Mouse (Mus musculus) T-helper 17 cell (primary cell): Measurements from ENCODE around the gene Gckr.

Source experiments
- in situ Hi-C, 2 experiments: fragments of 300-600 bp; cut with MboI, MseI; formaldehyde crosslinking; loops; 1 replicate in 1 of 2; 2 replicates in 1 of 2; pipeline ENCODE4 v1.15.1; 2025; ENCODE audit warnings: high pct_unique_total_duplicates in 2 of 2

Gckr gene

DNA sequence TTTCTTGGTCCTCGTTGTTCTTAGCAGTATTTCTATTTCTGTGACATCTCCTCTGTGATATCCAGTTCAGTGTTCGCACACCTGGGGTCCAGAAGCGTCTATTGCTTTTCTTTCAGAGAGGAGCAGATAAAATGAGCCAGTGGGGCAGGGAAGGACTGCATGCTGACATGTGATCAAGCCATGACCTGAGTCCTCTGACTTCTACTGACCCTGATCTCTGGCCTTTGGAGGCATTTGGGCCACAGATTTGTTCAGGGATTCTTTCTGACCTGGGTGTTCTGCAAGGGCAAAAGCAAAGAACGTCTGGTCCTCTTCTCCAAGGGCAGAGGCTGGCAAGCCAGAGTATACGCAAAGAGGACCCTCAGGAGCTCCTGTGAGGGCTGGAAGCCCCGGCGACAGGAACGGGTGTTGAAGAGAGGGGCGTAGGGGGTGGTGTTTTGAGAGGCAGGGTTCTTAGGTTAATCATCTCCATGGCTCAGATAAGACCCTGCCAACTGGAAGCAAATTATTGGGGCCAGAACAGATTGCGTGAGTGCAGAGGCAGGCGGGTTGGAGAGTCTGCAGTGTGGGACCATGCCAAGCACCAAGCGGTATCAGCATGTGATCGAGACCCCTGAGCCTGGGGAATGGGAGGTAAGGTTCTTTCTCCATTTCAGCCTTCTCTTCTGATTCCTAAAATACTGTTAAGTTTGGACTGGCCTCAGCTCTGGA lies at the start of gene Gckr:
Gene Gckr, plus strand, starts transcription at position 397 of the 711 bp plus-strand sequence.
- in situ Hi-C loops = no loop called here

DNA sequence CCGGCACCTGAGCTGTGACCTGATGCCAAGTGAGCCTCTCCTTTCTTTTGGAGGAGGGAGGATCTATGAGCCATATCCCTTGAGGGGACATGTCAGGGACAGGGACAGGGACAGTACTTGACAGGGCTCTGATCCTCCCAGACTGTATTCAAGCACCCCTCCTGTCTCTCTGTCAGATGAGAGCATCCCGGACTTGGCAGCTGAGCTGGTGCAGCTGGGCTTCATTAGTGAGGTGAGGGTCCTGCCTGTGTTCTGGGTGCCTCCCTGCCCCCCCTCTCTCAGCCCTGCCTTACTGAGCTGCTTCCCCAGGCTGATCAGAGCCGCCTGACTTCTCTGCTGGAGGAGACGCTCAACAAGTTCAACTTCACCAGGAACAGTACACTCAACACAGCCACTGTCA lies 46.5 kb upstream of the Gckr start:
- in situ Hi-C loops = no loop called here

DNA sequence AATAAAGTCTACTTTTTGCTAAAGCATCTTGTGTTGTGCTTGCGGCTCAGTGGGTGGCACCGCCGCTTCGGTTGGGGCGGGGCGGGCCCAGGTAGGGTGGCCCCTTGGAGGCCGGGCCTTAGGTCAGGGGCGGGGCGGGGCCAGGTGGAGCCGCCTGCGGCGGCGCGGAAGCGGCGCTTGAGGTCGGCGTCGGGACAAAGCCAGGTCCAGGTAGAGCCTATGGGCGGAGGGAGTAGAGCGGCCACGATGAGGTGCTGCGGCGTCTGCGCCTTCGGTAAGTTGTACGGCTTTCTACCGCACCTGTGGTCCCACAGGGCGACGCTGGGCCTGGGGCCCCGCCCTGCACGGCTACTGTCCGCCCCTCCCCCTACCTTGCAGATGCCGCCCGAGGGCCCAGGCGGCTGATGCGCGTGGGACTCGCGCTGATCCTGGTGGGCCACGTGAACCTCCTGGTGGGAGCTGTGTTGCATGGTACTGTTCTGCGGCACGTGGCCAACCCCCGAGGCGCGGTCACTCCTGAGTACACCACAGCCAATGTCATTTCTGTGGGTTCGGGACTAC lies 45.6 kb upstream of the Gckr start, which contains the start of gene Krtcap3:
Gene Krtcap3, plus strand, starts transcription at position 151 of the 561 bp plus-strand sequence.
- in situ Hi-C loops = no loop called here

DNA sequence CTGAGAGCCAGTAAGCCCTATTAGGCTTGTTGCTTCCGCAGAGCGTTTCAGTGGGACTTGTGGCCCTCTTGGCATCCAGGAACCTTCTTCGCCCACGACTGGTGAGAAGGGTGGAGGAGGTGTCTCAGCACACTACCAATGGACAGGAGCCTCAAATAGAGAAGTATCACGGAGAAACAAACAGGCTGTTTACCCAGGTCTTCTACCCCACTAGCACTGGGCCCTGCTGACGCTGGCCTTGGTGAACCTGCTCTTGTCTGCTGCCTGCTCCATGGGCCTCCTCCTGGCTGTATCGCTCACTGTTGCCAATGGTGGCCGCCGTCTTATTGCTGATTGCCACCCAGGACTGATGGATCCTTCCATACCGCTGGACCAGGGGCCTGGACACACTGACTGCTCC lies 45.1 kb upstream of the Gckr start:
- in situ Hi-C loops = no loop called here

DNA sequence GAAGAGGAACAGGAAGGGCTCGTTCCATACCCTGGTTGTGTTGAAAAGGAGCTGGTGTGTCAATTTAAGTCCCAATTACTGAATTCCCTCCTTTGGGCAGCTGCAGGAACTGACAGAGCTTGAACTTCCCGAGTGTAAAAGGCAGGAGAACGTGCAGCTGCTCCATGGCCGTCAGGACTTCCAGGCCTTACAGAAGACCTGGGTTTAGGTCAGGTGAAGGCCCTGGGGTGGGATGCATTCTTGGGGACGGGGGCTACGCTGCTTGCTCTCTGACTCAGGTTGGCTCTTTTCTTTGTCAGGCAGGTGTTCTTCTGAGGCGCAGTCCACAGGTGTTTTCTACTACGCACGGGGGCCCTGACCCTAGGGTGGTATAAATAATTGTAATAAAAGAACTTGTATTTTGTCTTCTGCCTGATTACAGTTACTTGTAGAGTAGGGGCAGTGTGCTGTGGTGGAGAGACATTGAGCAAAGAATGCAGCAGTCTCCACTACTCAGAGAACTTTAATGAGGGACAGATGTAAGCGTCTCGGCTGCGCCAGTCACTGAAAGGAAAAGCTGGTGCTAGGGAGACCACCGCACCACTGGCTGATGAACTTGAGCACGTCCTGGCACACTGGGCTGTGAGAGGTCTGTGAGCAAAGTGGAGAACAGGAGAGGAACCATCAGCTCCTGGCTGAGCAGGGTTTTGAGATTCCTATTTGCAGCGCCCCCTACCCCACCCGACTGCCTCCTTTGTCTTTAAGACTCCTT lies 44.3 kb upstream of the Gckr start:
- in situ Hi-C loops = no loop called here

DNA sequence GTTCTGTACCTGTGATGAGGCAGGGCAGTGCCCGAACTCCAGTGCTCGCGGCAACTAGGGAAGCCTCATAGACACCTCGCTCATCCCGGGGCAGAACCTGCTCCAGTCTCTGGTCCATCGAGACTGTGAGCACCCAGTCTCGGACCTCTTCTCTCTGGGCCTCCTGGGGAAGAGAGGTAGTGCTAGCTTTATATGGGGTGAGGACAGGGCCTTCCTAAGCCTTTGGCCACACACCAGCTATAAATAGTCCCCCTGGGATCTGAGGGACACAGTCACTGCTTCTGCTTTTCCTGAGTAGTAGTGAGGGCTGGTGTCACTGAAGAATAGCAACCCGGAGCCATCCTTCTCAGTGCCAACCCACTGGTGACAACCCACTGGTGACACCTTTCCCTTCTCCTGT lies 43.4 kb upstream of the Gckr start:
- in situ Hi-C loops = no loop called here

DNA sequence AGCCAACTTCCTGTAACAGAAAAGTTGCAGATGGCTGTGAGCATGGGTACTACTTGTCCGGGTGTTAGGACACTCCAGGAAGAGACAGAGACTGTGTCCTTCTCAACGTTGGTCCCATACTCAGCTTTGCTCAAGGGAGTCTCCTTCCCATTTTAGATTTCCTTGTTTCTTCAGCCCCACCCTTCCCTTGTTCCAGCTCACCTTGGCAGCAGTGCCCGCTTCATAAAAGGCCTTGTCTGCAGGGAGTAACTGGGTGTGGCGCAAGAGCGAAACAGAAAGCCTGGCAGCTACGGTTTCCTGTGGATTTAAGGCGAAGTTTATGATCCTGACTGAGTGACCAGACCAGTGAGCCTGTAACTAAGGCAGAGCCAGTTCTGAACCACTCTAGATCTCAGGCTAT lies 42.8 kb upstream of the Gckr start:
- in situ Hi-C loops = no loop called here

DNA sequence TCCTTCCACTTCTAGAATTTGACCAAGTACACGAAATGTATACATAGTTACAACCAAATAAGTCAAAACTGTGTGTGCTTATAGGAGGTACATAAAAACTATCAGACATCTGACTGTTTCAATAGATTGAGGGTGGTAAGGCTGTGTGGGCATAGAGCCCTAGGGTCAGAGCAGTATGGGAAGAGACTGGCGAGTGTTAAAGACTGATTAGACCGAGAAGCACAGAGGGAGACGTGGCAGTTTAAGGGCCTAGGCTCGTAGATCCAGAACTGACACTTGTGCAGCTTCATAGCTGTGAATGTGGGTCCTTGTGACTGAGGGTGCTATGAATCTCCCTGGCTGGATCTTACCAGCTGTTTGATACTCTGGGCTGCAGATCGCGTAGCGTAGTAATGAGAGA lies 42.3 kb upstream of the Gckr start:
- in situ Hi-C loops = no loop called here

DNA sequence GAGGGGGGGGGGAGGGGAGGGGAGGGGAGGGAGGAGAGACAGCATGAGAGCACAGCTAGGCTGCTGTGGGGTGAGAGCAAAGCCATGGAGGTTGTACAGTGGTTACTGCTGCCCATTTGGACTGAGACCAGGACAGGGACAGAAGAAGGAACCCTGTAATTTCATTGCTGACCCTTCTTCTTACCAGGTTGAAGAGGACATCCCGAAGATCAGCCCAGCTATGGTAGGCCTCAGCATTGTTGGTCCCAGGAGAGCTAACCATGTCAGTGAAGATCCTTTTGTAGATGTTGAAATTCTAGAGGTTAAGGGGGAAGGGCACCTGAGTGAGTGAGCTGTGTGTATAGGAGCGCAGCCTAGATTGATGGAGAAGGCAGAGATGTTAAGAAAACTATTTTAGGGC lies 41.9 kb upstream of the Gckr start:
- in situ Hi-C loops = no loop called here

DNA sequence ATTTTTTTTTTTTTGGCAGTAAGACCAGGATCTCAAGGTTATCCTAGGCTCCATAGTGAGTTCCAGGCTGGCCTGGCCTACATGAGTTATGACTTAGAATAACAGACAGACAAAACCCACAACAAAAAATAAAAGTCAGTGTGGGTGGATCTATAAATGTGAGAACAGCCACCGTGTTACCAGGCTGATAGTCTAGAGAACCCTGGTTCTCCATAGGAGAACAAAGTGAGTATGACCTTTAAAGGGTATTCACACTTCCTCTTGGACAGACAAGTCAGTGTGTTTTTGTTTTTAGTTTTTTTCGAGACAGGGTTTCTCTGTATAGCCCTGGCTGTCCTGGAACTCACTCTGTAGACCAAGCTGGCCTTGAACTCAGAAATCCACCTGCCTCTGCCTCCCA lies 41.3 kb upstream of the Gckr start:
- in situ Hi-C loops = no loop called here

DNA sequence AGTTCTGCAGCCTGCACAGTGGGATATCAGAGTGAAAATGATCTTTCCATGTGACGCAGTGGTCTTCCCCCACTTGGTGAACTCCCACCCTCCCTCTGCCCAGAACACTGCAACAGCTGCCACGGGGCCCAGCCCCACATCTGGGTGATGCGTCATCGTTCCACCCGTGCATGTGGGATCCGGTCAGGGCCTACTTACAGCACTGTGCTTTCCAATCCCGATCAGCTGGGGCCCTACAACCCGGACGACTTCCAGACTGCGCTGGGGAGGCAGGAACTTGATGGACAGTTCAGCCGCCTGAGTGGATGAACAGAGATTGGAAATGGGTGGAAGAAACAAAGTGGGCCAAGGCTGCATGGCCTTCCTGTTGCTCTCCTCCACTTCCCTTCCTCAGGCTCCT lies 39.6 kb upstream of the Gckr start:
- in situ Hi-C loops = no loop called here

DNA sequence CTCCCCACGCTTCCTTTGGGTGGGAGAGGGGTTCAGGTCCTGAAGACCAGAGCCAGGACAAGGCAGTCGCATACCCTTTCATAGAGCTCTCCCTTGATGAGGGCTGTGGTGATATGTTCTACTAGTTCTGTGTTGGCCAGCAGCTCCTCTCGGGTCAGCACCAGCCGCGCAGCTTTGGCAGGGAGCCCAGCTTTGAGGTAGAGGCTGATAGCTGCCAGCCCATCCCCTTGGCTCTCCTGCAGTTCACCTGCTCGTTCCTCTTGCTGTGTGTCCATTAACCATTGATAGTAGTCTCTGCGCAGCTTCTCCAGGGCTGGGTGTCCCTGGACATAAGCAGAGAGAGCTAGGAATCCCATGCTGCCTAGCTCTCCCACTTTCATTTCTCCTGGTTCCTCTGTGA lies 31.1 kb upstream of the Gckr start:
- in situ Hi-C loops = no loop called here

DNA sequence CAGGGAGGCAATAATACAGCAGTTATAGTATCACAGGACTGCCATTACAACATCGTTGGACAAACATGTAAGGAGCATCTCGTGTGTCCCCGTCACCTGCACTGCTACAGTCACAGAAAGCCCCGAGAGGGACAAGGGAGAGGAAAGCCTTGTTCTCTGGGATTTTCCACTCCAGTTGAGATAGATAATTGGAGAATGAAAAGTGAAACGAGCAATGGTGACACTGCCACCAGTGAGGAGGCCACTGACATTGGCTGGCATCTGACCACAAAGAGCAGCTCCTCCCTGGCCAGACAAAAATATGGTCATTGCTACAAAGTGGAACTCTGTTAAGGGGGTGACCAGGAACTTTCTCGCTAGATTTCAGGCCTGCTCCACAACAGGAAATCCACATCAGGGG lies 29.6 kb upstream of the Gckr start:
- in situ Hi-C loops = no loop called here

DNA sequence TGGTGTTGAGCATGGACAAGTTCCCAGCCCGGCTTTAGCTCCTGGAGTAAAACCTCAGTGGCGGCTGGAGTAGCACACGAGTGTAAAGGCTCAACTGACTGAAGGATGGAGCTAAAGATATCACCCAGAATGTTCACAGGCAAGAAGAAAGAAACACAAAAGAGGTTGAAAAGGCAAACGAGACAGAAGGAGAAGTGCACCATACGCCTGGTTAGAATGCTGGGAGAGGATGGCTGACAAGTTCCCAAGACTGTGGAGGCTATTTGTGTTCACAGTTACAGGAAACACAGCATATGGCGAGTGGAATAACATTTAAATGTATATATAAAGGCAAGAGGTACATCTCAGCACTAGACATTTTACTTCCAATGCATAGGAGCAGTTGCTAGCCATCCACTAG lies 24.2 kb upstream of the Gckr start:
- in situ Hi-C loops = no loop called here

DNA sequence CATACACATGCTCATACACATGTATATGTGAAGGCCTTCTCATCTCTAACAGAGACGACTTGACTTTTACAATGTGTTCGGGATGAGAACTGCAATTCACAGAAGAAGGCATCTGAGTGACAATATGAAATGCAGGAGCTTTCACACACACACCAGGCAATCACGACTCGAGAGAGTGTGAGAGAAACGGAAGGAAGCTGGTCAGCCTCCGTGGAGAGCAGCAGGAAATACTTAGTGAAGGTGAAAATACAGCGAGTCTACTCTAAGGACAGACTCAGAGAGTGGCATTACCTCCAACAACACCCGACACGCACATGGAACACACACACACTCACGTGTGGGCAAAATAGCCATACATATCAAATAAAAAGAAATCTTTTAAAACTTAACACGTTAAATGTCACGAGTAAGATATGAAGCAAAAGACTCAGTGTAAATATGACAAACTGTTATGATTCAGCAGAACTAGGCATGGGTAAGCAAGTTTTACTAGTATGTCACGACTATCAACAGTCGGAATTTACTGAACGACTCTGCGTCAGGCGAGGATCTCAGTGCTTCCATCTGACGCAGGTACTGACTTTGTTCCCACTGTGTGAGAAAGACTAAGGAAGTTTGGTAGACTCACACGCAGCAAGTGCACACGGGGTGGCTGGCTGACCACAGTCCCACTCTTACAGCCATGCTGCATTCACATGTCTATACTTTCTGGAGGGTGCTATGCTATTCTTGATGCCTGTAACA lies 17.8 kb upstream of the Gckr start:
- in situ Hi-C loops = no loop called here

DNA sequence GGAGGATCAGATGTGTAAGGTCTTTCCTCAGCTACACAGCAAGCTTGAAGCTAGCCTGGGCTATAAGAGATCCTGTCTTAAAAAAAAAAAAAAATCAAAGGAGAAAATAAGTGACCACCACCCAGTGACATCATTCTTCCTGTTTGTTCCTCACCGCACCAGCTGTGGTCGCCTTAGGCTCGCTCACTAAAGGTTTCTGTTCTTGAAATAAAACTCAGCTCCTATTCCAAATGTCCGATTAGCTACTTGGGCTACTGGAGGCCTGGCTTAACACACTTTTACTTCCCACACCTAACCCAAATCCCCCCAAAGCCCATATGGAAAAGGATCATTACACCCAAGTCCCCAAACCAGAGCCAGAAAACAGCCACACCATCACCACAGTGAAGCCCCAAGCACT lies 9.0 kb upstream of the Gckr start:
- in situ Hi-C loops = no loop called here

DNA sequence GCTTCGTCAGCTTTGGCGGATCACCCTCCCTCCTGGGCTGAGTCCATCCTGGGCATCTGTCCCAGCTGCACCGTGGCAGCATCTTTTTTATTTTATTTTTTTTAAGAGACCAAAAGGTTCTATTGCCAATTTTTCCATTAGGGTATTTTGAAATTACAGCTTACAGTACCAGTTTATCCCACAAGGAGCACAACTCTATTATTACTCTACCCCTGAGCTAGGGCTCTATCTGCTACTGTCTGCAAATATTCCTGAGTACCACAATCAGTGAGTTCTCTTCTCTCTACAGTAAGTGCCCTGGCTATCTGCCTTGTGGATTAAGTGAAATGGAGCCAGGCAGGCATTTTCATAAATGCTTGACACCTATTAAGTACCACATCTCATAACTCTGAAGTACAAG lies 8.6 kb upstream of the Gckr start:
- in situ Hi-C loops = no loop called here

DNA sequence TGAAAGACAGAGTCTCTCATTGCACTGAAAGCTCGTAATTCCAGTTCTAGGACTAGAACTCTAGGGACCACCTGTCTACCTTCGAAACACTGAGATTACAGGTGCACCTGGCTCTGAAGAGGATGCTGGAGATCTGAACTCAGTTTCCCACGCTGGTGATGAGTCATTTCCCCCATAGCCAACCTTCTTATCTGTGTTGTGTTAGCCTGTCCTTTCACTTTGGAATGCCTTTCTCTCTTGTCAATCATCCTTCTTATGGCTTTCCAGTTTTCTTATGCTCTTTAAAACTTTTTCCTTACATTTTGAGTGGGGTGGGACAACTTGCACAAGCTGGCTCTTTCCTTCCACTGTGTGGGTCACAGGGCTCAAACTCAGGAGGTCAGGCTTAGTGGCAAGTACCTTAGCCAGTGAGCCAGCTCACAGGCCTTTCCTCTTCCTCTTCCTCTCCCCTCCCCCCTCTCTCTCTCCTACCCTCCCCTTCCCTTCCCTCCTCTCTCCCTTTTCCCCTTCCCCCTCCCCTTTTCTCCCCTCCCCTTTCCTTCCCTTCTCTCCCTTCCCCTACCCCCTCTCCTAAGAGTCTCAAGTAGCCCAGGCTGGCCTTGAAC lies 7.5 kb upstream of the Gckr start:
- in situ Hi-C loops = loop anchor here in 1 of 2 experiments (5.0 kb wide), 1 partner anchor 97 kb away; the partner anchor contains the start of genes Eif2b4 and Snx17

DNA sequence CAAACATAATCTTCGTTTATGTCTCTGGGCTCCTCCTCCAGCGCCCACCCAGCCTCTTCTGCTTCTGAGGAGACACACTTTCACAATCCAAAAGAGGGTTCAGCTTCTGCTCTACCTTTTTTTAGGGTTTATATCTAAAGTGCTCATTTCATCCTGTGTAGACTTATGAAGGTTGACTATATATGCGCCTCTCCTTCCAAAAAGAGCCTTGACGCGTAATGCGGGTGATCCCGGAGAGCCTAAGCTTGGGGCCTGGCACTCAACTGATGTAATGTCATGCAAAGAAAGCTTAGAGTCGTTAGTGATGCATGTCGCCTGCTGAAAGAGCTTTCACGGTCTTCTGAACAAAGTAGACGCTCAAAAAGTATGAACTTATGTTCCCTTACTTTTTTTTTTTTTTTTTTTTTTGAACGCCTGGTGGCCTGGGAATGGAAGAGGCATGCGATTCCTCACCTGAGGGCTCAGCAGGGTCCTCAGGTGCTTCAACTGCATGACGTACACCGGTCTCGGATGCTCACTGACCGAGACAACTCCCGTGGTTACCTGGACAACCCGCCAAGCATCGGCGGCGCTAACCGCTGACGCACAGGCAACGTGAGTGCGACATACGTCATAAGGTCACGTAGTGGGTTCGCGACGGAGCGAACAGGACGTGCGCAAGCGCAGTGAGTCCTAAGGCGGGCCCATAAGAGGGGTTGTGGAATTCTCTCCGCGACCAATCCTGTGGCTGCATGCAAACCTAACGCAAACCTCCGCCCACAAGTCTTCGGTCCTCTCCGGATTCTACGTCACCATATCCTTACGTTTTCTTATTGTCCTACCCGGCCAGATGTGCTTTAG lies 6.5 kb upstream of the Gckr start, which contains the start of gene Ift172:
Gene Ift172, minus strand, starts transcription at position 596 of the 840 bp plus-strand sequence.
- in situ Hi-C loops = loop anchor here in 1 of 2 experiments (5.0 kb wide), 1 partner anchor 98 kb away; the partner anchor contains the start of genes Eif2b4 and Snx17

DNA sequence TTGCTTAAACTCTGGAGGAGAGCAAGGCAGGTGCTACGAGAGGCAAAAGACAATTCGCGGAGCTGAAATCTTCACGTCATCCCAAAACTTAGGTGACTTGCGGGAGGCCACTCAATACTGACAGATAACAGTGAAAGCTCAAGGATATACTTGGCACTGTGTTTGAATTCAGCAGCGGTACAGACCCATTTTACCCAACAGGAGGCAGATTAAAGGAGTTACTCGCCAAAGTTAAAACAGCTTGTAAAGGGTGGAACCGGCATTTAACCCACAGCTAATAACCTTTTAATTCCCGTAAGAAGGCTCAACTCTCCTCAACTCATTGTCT lies 5.9 kb upstream of the Gckr start:
- in situ Hi-C loops = loop anchor here in 1 of 2 experiments (5.0 kb wide), 1 partner anchor 99 kb away; the partner anchor contains the start of genes Eif2b4 and Snx17
